Mouse (Mus musculus): ENCODE data around the gene Kcnj12.

DNA sequence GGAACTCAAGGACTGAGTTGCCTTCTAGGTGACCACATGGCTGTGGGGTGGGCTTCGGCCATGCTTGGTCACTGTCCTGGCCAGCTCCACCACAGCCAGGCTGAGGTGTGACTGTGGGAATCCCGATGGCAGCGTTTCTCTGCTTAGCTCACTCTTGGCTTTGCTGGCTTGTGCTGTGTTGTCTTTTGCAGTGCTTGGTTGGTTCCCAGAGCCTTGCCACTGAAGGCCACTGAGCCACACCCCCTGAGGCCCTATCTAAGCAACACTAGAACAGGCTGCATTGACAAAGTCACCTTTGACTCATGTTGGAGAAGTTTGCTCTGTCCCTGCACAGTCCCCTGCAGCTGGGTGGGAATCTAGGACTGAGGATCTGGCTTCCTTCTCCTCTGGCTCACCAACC, 45.2 kb upstream of the Kcnj12 start:
- TF ChIP-seq EP300 (IDR thresholded peaks at IDR 0.05) (no peak), CTCF (IDR thresholded peaks at IDR 0.05) (no peak)
